Mouse (Mus musculus) stomach, embryonic 16.5 days (tissue): ENCODE measurements around the gene Eepd1. TPM values are rescaled to one million over a fixed set of nuclear protein-coding genes. Genes with fewer than 3 reads are reported as not detected.

ENCODE experiments used
- ATAC-seq: fragments of 200-750 bp; cut with Nextera tagmentation; 2 replicates; pipeline ENCODE4 v1.8.0; 2017; ENCODE audit warnings: moderate number of reproducible peaks, moderate TSS enrichment; ENCODE audit not compliant: insufficient read depth, low FRiP score
- H3K27ac ChIP-seq: fragments of 300-500 bp; sonication (generic); 2 replicates; pipeline ENCODE4 v1.5.1; 2014; ENCODE audit warnings: low read length
- H3K27me3 ChIP-seq: fragments of 300-500 bp; sonication (generic); 2 replicates; pipeline ENCODE4 v1.6.1; 2014; ENCODE audit warnings: low read length, control low read depth, mixed read lengths; ENCODE audit not compliant: control insufficient read depth, insufficient read depth
- H3K36me3 ChIP-seq: fragments of 300-500 bp; sonication (generic); 2 replicates; pipeline ENCODE4 v1.6.1; 2014; ENCODE audit warnings: low read length; ENCODE audit not compliant: control insufficient read depth, insufficient read depth
- H3K4me1 ChIP-seq: fragments of 300-500 bp; sonication (generic); 2 replicates; pipeline ENCODE4 v1.6.1; 2014; ENCODE audit warnings: low read length, control low read depth, mixed read lengths; ENCODE audit not compliant: control insufficient read depth, insufficient read depth
- H3K4me2 ChIP-seq: fragments of 300-500 bp; sonication (generic); 2 replicates; pipeline ENCODE4 v1.6.1; 2014; ENCODE audit warnings: low read depth, low read length, mixed read lengths
- H3K4me3 ChIP-seq: fragments of 300-500 bp; sonication (generic); replicated peaks from 2 replicates; pipeline ENCODE4 v1.5.1; 2014; ENCODE audit warnings: mild to moderate bottlenecking, low read length
- H3K9ac ChIP-seq: fragments of 300-500 bp; sonication (generic); 2 replicates; pipeline ENCODE4 v1.6.1; 2014; ENCODE audit warnings: low read length
- H3K9me3 ChIP-seq: fragments of 300-500 bp; sonication (generic); replicated peaks from 2 replicates; pipeline ENCODE4 v1.6.1; 2016; ENCODE audit warnings: low read length, control low read depth; ENCODE audit not compliant: control insufficient read depth
- WGBS: fragments of 180-500 bp; shearing (Covaris S2); extraction: QIAGEN DNeasy Blood & Tissue Kit; methylation state at CpG from one replicate; pipeline ENCODE4 v1.1.7; 2014; 5-methylcytosine and 5-hydroxymethylcytosine counted together
- polyA plus RNA-seq: library from polyadenylated mRNA; unstranded; fragments of >200 nt; fragmentation: Nextera tagmentation; extraction: Ambion mirVana; gene quantifications from 2 replicates; pipeline ENCODE4 v1.2.1, GENCODE M21; 2015

The Eepd1 gene
- polyA plus RNA-seq, 1 experiment from 2014 or later = 14.9 TPM

- ATAC-seq = no peak
- peaks cover 49% of the 10 kb centered on the region for H3K4me1 ChIP-seq
Observed at GRCm38 (mm10) chr9:25486246-25486807, 5.0 kb downstream of the Eepd1 start.

DNA sequence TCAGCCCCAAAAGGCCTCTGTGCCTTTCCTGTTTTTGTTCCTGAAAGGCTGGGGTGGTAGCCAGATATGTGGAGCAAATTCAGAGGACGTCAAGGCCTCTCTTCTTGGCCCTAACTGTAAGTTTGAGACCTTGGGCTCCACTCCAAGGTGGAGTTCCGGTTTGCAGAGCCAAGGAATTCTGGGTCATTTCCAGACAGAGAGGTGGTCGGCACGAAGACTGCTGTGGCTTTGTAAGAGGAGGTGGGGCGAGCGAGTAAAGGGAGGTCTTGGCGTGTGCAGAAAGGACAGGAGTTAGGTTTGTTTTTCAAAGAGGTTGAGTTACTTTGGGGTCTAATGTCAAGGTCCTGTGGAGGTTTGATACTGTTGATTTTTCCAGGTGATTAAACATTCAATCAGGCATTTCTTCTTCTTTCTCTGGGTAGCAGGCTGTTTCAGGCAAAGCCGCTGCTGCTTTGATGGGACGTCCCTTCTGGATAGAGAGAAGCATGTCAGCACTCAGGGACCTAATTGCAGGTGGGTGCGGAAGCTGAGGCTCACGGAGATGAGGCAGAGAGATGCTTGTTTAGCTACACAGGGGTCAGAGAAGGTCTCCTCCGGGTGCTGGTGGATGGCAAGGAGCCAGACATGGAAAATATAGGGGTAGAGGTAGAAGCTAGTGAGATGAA lies 6.2 kb downstream of the Eepd1 start:
- 46% methylated on average over 12 of the region's 12 CpGs for WGBS
- H3K27ac ChIP-seq = no peak overlapping the region

More at GRCm38 (mm10) chr9:25486246-25486807, 5.0 kb downstream of the Eepd1 start:
- no peaks in the 10 kb centered on the region for H3K9me3 ChIP-seq
- no peaks in the 10 kb centered on the region for H3K36me3 ChIP-seq
- H3K27me3 ChIP-seq = no peaks in the 10 kb centered on the region
- no peak overlapping the region for H3K9ac ChIP-seq
- no peak overlapping the region for H3K27ac ChIP-seq
- H3K4me3 ChIP-seq = no peak overlapping the region
- WGBS = 79% methylated on average over 9 of the region's 9 CpGs
- no peak overlapping the region for H3K4me2 ChIP-seq

DNA sequence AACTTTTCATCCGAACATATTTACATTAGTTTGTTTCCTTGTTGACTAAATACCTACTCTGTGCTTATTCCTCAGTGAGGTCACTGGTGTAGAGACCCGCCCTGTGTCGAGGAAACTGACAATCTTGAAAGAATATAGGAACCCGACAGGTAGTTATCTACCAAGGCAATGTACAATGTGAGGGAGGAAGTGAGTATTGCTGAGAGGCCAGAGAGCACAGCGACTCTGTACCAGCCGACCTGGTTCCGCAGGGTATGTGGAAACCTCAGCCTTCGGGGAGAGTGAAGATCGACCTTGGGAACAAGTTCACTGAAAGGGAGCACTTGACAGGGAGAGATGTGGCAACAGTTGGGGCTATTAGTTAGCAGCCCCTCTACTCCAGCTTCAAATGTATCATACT lies 7.2 kb downstream of the Eepd1 start:
- H3K4me1 ChIP-seq = peaks cover 37% of the 10 kb centered on the region
- H3K9ac ChIP-seq = no peak overlapping the region
- no peaks in the 10 kb centered on the region for H3K27me3 ChIP-seq
- no peaks in the 10 kb centered on the region for H3K36me3 ChIP-seq
- 80% methylated on average over 9 of the region's 9 CpGs for WGBS
- no peak overlapping the region for H3K4me2 ChIP-seq
- H3K4me3 ChIP-seq = no peak overlapping the region
- H3K9me3 ChIP-seq = no peaks in the 10 kb centered on the region
- ATAC-seq = peak; percentile 30; the same call in 1 of the 2 replicates
- H3K27ac ChIP-seq = no peak overlapping the region

More for the DNA sequence above, 6.2 kb downstream of the Eepd1 start:
- H3K4me1 ChIP-seq = peaks cover 44% of the 10 kb centered on the region
- H3K9me3 ChIP-seq = no peaks in the 10 kb centered on the region
- no peaks in the 10 kb centered on the region for H3K36me3 ChIP-seq
- H3K9ac ChIP-seq = 0 out of 2 replicates have a peak overlapping the region, but pooled peaks have one; percentile 28
- H3K4me2 ChIP-seq = no peak overlapping the region
- no peak for ATAC-seq
- no peaks in the 10 kb centered on the region for H3K27me3 ChIP-seq
- no peak overlapping the region for H3K4me3 ChIP-seq

- Histone ChIP-seq H3K4me1 (peaks cover 30% of the 10 kb centered on the region), H3K36me3 (no peaks in the 10 kb centered on the region), H3K4me2 (no peak overlapping the region), H3K9ac (no peak overlapping the region), H3K27me3 (no peaks in the 10 kb centered on the region), H3K27ac (no peak overlapping the region), H3K9me3 (no peaks in the 10 kb centered on the region), H3K4me3 (no peak overlapping the region)
- WGBS = 77% methylated on average over 7 of the region's 7 CpGs
- no peak for ATAC-seq
Observed at GRCm38 (mm10) chr9:25489221-25489960, 8.0 kb downstream of the Eepd1 start.

DNA sequence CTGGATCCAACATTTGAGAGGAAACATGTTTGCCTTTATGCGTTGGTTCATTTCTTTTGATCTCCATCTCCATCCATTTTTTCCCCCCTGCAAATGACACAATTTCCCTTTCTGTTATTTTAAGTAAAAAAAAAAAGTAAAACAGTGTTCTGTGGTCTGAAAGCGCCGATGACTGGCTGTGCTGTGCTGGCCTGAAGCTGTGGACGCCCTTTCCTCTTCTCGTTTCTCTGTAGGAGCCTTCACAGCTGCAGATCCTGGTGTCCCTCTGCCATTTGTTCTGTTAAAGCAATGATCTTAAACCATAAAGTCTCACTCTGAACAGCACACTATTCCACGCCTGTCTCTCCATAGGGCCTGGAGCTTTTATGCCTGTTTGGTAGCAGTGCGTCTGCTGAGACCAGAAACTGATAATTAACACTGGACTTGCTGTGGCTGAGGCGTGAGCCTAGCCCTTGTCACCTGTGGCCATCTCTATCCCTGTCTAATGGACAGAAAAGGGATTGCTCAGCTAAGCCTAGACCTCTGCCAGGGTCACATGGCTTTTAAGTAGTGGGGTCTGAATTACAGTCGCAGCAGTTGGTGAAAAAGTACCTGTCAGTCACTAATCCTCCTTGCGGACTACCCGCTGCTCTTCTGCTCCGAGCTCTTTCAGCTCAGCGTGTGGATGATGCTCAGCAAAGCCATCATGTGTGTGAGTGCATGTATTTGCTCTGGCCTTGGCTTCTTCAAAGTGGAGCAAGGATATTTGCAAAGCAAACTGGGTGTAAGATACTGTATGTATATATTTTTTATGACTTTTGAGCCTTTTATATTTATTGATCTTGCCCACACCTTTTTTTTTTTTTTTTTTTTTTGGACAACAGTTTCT lies 9.2 kb downstream of the Eepd1 start:
- no peak overlapping the region; the same call in 1 of the 2 replicates for H3K9ac ChIP-seq
- no peak overlapping the region for H3K4me2 ChIP-seq
- WGBS = 65% methylated on average over 13 of the region's 13 CpGs

DNA sequence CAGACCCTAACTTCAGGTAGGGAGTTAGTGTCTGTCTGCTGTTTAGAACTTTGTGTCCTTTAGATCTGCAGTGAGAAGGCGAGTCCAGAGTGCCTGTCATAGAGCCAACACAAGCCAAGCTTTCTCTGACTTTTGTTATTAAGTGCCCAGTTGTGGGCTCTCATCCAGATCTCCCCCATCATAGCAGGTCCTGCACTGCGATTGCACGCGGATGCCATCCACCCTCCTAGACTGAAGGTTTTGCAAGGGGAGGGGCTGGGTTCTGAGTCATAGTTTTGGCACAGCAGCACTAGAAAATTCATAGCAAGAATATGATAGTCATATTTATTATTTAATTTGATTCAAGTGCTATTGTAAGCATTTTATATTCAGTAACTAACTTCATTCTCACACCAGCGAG lies 12.6 kb downstream of the Eepd1 start:
- WGBS = 71% methylated on average over 5 of the region's 5 CpGs

More for the DNA sequence above, 9.2 kb downstream of the Eepd1 start:
- no peak for ATAC-seq
- peaks cover 18% of the 10 kb centered on the region for H3K4me1 ChIP-seq
- no peak overlapping the region for H3K27ac ChIP-seq
- H3K9me3 ChIP-seq = no peaks in the 10 kb centered on the region
- no peaks in the 10 kb centered on the region for H3K36me3 ChIP-seq
- no peak overlapping the region for H3K4me3 ChIP-seq
- H3K27me3 ChIP-seq = no peaks in the 10 kb centered on the region

GRCm38 (mm10) chr9:25495601-25496000 lies 14.3 kb downstream of the Eepd1 start:
- Histone ChIP-seq H3K27me3 (no peaks in the 10 kb centered on the region), H3K4me2 (no peak overlapping the region), H3K27ac (no peak overlapping the region), H3K36me3 (no peaks in the 10 kb centered on the region), H3K4me1 (peaks cover 4% of the 10 kb centered on the region; the same call in 1 of the 2 replicates), H3K9ac (no peak overlapping the region), H3K4me3 (no peak overlapping the region), H3K9me3 (no peaks in the 10 kb centered on the region)
- WGBS = 88% methylated on average over 10 of the region's 10 CpGs
- no peak for ATAC-seq

More for the DNA sequence above, 12.6 kb downstream of the Eepd1 start:
- Histone ChIP-seq H3K9ac (no peak overlapping the region), H3K9me3 (no peaks in the 10 kb centered on the region), H3K27me3 (no peaks in the 10 kb centered on the region), H3K4me3 (no peak overlapping the region), H3K27ac (no peak overlapping the region), H3K36me3 (no peaks in the 10 kb centered on the region), H3K4me2 (no peak overlapping the region), H3K4me1 (peaks cover 3% of the 10 kb centered on the region; the same call in 1 of the 2 replicates)
- no peak for ATAC-seq

DNA sequence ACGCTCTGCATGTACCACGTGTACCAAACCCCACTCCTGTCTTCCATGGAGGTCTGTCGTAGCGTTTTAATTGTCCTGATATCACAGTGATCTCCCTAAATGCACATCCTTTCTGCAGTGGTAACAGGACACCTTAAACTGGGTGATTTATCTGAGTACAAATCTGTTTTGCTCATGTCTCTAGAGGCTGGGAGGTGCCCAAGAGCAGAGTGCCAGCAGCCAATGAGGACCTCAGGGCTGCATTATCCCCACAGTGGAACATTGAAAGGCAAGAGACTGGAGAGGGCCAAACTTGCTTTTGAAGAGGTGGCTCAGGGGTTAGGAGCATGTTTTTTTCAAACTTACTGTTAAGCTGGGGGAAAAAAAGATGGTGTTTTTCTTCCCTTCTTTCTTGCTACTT lies 14.8 kb downstream of the Eepd1 start:
- no peak overlapping the region for H3K4me3 ChIP-seq
- 72% methylated on average over 4 of the region's 4 CpGs for WGBS
- peaks cover 4% of the 10 kb centered on the region; the same call in 1 of the 2 replicates for H3K4me1 ChIP-seq
- no peaks in the 10 kb centered on the region for H3K9me3 ChIP-seq
- H3K36me3 ChIP-seq = no peaks in the 10 kb centered on the region
- no peaks in the 10 kb centered on the region for H3K27me3 ChIP-seq
- no peak overlapping the region for H3K27ac ChIP-seq
- ATAC-seq = no peak
- H3K9ac ChIP-seq = no peak overlapping the region
- H3K4me2 ChIP-seq = no peak overlapping the region
